Mouse (Mus musculus) liver, postnatal 0 days (tissue): ENCODE results near the gene Vps37b.

Experiments
- CTCF ChIP-seq: sonication (generic); IDR thresholded peaks from 2 replicates; pipeline ENCODE4 v1.5.1; 2016; ENCODE audit warnings: antibody characterized with exemption, low read depth
- EP300 ChIP-seq: IDR thresholded peaks from 2 replicates; pipeline ENCODE4 v1.6.1; 2016; ENCODE audit warnings: antibody characterized with exemption, low read depth, mild to moderate bottlenecking

- TF ChIP-seq CTCF, result no peak
- no peak for TF ChIP-seq EP300
Measured at GRCm38 (mm10) chr5:124002876-124003275, 29.2 kb downstream of the Vps37b start.
